Mouse (Mus musculus): ENCODE results near the gene Ptprk. TPM values are rescaled to one million over a fixed set of nuclear protein-coding genes. Genes with fewer than 3 reads are reported as not detected.

Gene Ptprk
- total and polyA plus RNA-seq, 3 experiments, result 0.02 to 2.4 (median 0.49) TPM

DNA sequence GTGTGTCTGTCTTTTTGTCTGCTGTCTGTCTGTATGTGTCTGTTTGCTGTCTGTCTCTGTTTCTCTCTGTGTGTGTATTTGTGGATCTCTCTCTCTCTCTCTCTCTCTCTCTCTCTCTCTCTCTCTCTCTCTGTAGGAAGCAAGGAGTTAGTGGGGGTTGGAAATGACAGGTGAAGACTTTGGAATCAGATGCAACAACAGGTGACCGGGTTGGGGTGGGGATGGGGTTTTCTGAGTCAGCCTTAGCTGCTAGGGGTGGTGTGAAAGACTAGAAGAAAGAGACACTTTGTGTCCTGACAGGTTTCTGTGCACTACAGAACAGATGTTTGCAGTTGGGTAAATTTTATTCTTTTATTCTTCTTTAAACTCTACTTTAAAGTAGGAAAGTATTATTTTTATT is 9.0 kb downstream of the Ptprk start:
- DNase-seq (ENCODE audit: low spot score), result no peak
- H3K27me3 ChIP-seq (ENCODE audit: insufficient read depth, low read length), result no peaks in the 10 kb centered on the region
- no peaks in the 10 kb centered on the region for H3K36me3 ChIP-seq (replicated peaks)
- H3K4me1 ChIP-seq (ENCODE audit: insufficient read depth, low read depth, low read length), result no peaks in the 10 kb centered on the region
- no peak for TF ChIP-seq GATA2 (IDR thresholded peaks at IDR 0.05; ENCODE audit: borderline replicate concordance, low read depth, low read length)
- no peak for TF ChIP-seq CTCF (IDR thresholded peaks at IDR 0.05; ENCODE audit: low read depth, low read length)
- TF ChIP-seq TAL1 (conservative IDR thresholded peaks at IDR 0.05; ENCODE audit: low read depth, low read length), result no peak
- TF ChIP-seq GATA1 (IDR thresholded peaks at IDR 0.05; ENCODE audit: borderline replicate concordance, low read length), result no peak
- no peak for TF ChIP-seq POLR2AphosphoS5 (IDR thresholded peaks at IDR 0.05; ENCODE audit: insufficient replicate concordance, low read depth, low read length)
- no peak overlapping the region for H3K4me3 ChIP-seq (ENCODE audit: low read depth, low read length)
- ATAC-seq (ENCODE audit: extremely low read depth, insufficient number of reproducible peaks, low FRiP score, poor library complexity, severe bottlenecking), result no peak
- H3K9me3 ChIP-seq (replicated peaks), result no peaks in the 10 kb centered on the region

DNA sequence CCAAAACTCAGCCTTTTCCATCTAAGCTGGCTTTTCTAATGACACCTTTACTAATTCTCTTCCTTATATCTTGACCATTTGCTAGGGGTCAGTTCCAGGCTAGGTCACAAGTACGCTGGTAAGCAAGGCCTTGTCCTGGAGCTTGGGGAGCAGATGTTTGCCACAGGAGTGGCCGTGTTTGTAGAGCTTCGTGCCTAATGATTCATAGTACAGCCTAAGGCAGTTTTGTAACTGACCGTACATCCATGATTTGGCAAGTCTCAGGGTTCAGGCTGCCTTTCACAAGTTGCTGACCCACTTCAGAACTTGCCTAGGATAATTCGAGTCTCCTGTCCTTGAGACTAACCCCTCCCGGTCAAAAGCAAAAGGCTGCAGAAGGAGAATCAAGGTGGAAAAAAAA is 12.7 kb downstream of the Ptprk start:
- ATAC-seq (ENCODE audit: extremely low read depth, insufficient number of reproducible peaks, low FRiP score, poor library complexity, severe bottlenecking) (no peak), DNase-seq (ENCODE audit: low spot score) (no peak)
- Histone ChIP-seq H3K27me3 (ENCODE audit: insufficient read depth, low read length) (no peaks in the 10 kb centered on the region), H3K9me3 (replicated peaks) (no peaks in the 10 kb centered on the region), H3K4me1 (ENCODE audit: insufficient read depth, low read depth, low read length) (no peaks in the 10 kb centered on the region), H3K36me3 (replicated peaks) (no peaks in the 10 kb centered on the region), H3K4me3 (ENCODE audit: low read depth, low read length) (no peak overlapping the region)
- TF ChIP-seq POLR2AphosphoS5 (IDR thresholded peaks at IDR 0.05; ENCODE audit: insufficient replicate concordance, low read depth, low read length) (no peak), TAL1 (conservative IDR thresholded peaks at IDR 0.05; ENCODE audit: low read depth, low read length) (no peak), GATA1 (IDR thresholded peaks at IDR 0.05; ENCODE audit: borderline replicate concordance, low read length) (no peak), CTCF (IDR thresholded peaks at IDR 0.05; ENCODE audit: low read depth, low read length) (no peak), GATA2 (IDR thresholded peaks at IDR 0.05; ENCODE audit: borderline replicate concordance, low read depth, low read length) (no peak)

DNA sequence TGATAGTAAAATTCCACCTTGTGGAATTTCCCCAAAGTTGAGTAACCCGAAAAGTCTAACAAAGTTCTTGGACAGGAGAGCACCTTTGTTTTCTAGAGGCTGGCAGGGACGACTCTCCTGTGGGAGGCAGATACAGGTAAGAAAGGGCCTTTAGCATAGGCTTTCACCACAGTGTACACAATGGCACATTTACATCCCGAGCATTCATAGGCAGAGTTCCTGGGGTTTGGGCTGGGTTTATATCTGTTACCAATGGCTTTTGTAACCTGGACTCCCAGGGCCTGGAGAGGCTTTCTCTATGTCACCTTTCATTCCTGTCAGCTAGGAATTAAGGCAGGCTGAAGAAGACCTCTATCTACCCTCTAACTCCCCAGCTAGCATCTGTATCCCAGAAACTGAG is 13.1 kb downstream of the Ptprk start:
- TF ChIP-seq TAL1 (conservative IDR thresholded peaks at IDR 0.05; ENCODE audit: low read depth, low read length) (no peak), GATA2 (IDR thresholded peaks at IDR 0.05; ENCODE audit: borderline replicate concordance, low read depth, low read length) (no peak), CTCF (IDR thresholded peaks at IDR 0.05; ENCODE audit: low read depth, low read length) (no peak), POLR2AphosphoS5 (IDR thresholded peaks at IDR 0.05; ENCODE audit: insufficient replicate concordance, low read depth, low read length) (no peak), GATA1 (IDR thresholded peaks at IDR 0.05; ENCODE audit: borderline replicate concordance, low read length) (no peak)
- DNase-seq (ENCODE audit: low spot score), result no peak
- Histone ChIP-seq H3K4me3 (ENCODE audit: low read depth, low read length) (no peak overlapping the region), H3K9me3 (replicated peaks) (no peaks in the 10 kb centered on the region), H3K36me3 (replicated peaks) (no peaks in the 10 kb centered on the region), H3K27me3 (ENCODE audit: insufficient read depth, low read length) (no peaks in the 10 kb centered on the region), H3K4me1 (ENCODE audit: insufficient read depth, low read depth, low read length) (no peaks in the 10 kb centered on the region)
- no peak for ATAC-seq (ENCODE audit: extremely low read depth, insufficient number of reproducible peaks, low FRiP score, poor library complexity, severe bottlenecking)

DNA sequence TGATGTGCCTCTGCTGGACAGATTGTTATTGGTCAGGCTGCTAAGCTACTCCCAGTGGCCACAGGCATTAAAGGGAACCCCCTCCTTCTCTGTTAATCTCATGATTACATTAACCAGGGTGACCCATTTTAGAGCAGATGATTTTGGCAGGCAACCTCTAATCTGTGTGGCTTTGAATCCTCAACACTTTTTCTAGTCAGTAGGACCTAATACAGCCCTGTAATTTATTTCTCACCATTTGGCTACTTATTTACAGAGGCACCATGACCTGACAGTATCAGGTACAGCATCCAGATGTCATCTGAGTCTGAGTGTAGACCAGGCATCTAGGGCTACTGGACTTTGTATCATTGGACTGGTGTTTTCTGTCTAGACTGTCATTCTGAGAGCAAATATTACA is 21.4 kb downstream of the Ptprk start:
- Histone ChIP-seq H3K27me3 (ENCODE audit: insufficient read depth, low read length) (no peaks in the 10 kb centered on the region), H3K36me3 (replicated peaks) (no peaks in the 10 kb centered on the region), H3K4me3 (ENCODE audit: low read depth, low read length) (no peak overlapping the region), H3K9me3 (replicated peaks) (no peaks in the 10 kb centered on the region), H3K4me1 (ENCODE audit: insufficient read depth, low read depth, low read length) (no peaks in the 10 kb centered on the region)
- DNase-seq (ENCODE audit: low spot score) (no peak), ATAC-seq (ENCODE audit: extremely low read depth, insufficient number of reproducible peaks, low FRiP score, poor library complexity, severe bottlenecking) (no peak)
- TF ChIP-seq GATA1 (IDR thresholded peaks at IDR 0.05; ENCODE audit: borderline replicate concordance, low read length) (no peak), POLR2AphosphoS5 (IDR thresholded peaks at IDR 0.05; ENCODE audit: insufficient replicate concordance, low read depth, low read length) (no peak), GATA2 (IDR thresholded peaks at IDR 0.05; ENCODE audit: borderline replicate concordance, low read depth, low read length) (no peak), TAL1 (conservative IDR thresholded peaks at IDR 0.05; ENCODE audit: low read depth, low read length) (no peak), CTCF (IDR thresholded peaks at IDR 0.05; ENCODE audit: low read depth, low read length) (no peak)

DNA sequence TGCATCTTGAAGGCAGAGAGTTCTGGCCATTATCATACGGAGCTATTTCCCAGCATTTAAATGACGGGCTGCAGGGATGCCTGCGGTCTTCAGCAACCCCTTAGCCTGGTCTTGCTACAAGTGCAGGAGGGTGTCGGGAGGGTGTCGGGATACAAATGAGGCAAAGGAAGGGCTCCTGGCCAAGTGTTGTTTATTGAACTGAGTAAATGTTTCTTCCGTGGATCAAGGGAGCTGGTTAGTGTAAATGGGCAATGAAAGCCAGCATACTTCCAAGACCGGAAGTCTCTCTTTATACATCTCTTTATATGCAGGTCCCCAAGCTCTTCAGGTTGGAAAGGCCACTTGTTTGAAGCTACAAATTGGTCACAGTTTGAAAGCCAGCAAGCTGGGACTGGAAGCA is 23.0 kb downstream of the Ptprk start:
- H3K9me3 ChIP-seq (replicated peaks), result no peaks in the 10 kb centered on the region
- H3K27me3 ChIP-seq (ENCODE audit: insufficient read depth, low read length), result no peaks in the 10 kb centered on the region
- ATAC-seq (ENCODE audit: extremely low read depth, insufficient number of reproducible peaks, low FRiP score, poor library complexity, severe bottlenecking) (no peak), DNase-seq (ENCODE audit: low spot score) (no peak)
- H3K4me1 ChIP-seq (ENCODE audit: insufficient read depth, low read depth, low read length), result no peaks in the 10 kb centered on the region
- no peaks in the 10 kb centered on the region for H3K36me3 ChIP-seq (replicated peaks)
- TF ChIP-seq CTCF (IDR thresholded peaks at IDR 0.05; ENCODE audit: low read depth, low read length), result no peak
- no peak for TF ChIP-seq GATA2 (IDR thresholded peaks at IDR 0.05; ENCODE audit: borderline replicate concordance, low read depth, low read length)
- no peak for TF ChIP-seq TAL1 (conservative IDR thresholded peaks at IDR 0.05; ENCODE audit: low read depth, low read length)
- no peak for TF ChIP-seq POLR2AphosphoS5 (IDR thresholded peaks at IDR 0.05; ENCODE audit: insufficient replicate concordance, low read depth, low read length)
- TF ChIP-seq GATA1 (IDR thresholded peaks at IDR 0.05; ENCODE audit: borderline replicate concordance, low read length), result no peak
- H3K4me3 ChIP-seq (ENCODE audit: low read depth, low read length), result no peak overlapping the region

DNA sequence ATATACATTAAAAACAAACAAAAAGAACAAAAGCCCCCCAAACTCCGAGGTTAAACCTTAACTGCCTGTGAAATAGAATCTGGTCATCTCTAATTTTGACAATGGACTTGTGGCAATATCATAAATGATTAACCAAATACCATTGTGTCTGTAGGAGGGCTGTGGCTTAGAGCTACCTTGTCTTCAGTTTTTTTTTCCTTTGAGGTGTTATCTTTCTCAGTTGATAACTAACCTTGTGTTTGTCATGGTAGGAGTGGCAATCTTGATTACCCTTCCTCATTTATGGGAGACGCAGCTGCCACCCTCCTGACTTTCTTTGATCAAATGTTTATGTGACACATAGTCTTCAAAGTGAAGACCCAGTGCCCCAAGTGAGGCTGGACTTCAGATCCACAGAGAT is 24.3 kb downstream of the Ptprk start:
- ATAC-seq (ENCODE audit: extremely low read depth, insufficient number of reproducible peaks, low FRiP score, poor library complexity, severe bottlenecking), result no peak
- H3K9me3 ChIP-seq (replicated peaks), result no peaks in the 10 kb centered on the region
- H3K36me3 ChIP-seq (replicated peaks), result no peaks in the 10 kb centered on the region
- H3K4me3 ChIP-seq (ENCODE audit: low read depth, low read length), result no peak overlapping the region
- DNase-seq (ENCODE audit: low spot score), result no peak
- no peaks in the 10 kb centered on the region for H3K27me3 ChIP-seq (ENCODE audit: insufficient read depth, low read length)
- no peak for TF ChIP-seq TAL1 (conservative IDR thresholded peaks at IDR 0.05; ENCODE audit: low read depth, low read length)
- TF ChIP-seq GATA1 (IDR thresholded peaks at IDR 0.05; ENCODE audit: borderline replicate concordance, low read length), result no peak
- no peak for TF ChIP-seq POLR2AphosphoS5 (IDR thresholded peaks at IDR 0.05; ENCODE audit: insufficient replicate concordance, low read depth, low read length)
- TF ChIP-seq CTCF (IDR thresholded peaks at IDR 0.05; ENCODE audit: low read depth, low read length), result no peak
- TF ChIP-seq GATA2 (IDR thresholded peaks at IDR 0.05; ENCODE audit: borderline replicate concordance, low read depth, low read length), result no peak
- H3K4me1 ChIP-seq (ENCODE audit: insufficient read depth, low read depth, low read length), result no peaks in the 10 kb centered on the region
